Mouse (Mus musculus) liver, embryonic 14.5 days (tissue): ENCODE measurements at regions not wholly inside any gene's neighbourhood (a gene's known extent, or its start where the extent isn't known, plus 50 kb on each side); places are given as distances from the start of the nearest gene placed in this dataset.

Source experiments
- CTCF ChIP-seq: IDR thresholded peaks from 2 replicates; pipeline ENCODE4 v1.5.1; 2016; ENCODE audit warnings: antibody characterized with exemption, low read depth, control low read depth
- EP300 ChIP-seq: IDR thresholded peaks from 2 replicates; pipeline ENCODE4 v1.6.1; 2016; ENCODE audit warnings: antibody characterized with exemption, low read depth

DNA sequence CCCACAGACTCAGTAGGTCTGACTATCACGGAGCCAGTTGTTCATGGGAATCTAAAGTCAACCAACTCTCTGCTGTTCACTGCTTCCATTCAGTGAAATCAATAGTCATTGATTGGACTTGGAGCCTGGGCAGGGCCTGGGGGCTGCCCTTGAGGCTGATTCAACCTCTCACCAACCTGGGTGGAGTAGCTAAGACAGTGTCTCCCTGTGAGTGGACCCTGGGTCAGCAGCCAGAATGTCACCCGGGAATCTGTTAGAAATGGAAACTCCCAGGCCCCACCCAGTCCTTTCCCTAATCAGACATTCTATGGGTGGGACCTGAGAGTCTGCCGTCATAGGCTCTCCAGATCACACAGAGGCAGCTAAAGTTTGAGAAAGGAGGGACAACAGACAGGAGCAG lies 262.4 kb downstream of the Dhx35 start:
- TF ChIP-seq CTCF (no peak), EP300 (no peak)
